Mouse (Mus musculus) ovary, postnatal 10 days (tissue): ENCODE results near the gene Gm5141.
"Not testable (repeated sequence)": the region's sequence is repeated elsewhere in the genome, so short reads cannot be mapped to it uniquely, and the experiment has no call there.

Experiments used
- DNase-seq: peaks from one replicate; pipeline ENCODE4 v3.0.0; 2022; ENCODE audit warnings: low spot score

Gene Gm5141

GRCm38 (mm10) chr13:62785199-62786134 is at the start of gene Gm5141:
TSS of gene Gm5141 (minus strand) at chr13:62785808.
- DNase-seq = peak; percentile 13

GRCm38 (mm10) chr13:62833341-62833740 is 47.7 kb upstream of the Gm5141 start:
- no peak for DNase-seq

- no peak for DNase-seq
Measured at GRCm38 (mm10) chr13:62832239-62832638, 46.6 kb upstream of the Gm5141 start.

GRCm38 (mm10) chr13:62815705-62816104 is 30.1 kb upstream of the Gm5141 start:
- not testable (repeated sequence) for DNase-seq

- no peak for DNase-seq
Measured at GRCm38 (mm10) chr13:62812713-62813112, 27.1 kb upstream of the Gm5141 start.

- not testable (repeated sequence) for DNase-seq
Measured at GRCm38 (mm10) chr13:62807981-62808380, 22.4 kb upstream of the Gm5141 start.

GRCm38 (mm10) chr13:62786135-62786493 is 506 bp upstream of the Gm5141 start:
- DNase-seq = not testable (repeated sequence)

- DNase-seq = not testable (repeated sequence)
Measured at GRCm38 (mm10) chr13:62763806-62764205, 21.8 kb downstream of the Gm5141 start.

- peak; percentile 11 for DNase-seq
Measured at GRCm38 (mm10) chr13:62760432-62761415, 24.9 kb downstream of the Gm5141 start, which contains the start of gene Platr25. TSS of gene Platr25 (minus strand) at chr13:62760709.

GRCm38 (mm10) chr13:62733322-62733721 is 52.3 kb downstream of the Gm5141 start:
- DNase-seq = no peak
